9 mouse cellular contexts compared by ENCODE assay signal in the genomic region with DNA sequence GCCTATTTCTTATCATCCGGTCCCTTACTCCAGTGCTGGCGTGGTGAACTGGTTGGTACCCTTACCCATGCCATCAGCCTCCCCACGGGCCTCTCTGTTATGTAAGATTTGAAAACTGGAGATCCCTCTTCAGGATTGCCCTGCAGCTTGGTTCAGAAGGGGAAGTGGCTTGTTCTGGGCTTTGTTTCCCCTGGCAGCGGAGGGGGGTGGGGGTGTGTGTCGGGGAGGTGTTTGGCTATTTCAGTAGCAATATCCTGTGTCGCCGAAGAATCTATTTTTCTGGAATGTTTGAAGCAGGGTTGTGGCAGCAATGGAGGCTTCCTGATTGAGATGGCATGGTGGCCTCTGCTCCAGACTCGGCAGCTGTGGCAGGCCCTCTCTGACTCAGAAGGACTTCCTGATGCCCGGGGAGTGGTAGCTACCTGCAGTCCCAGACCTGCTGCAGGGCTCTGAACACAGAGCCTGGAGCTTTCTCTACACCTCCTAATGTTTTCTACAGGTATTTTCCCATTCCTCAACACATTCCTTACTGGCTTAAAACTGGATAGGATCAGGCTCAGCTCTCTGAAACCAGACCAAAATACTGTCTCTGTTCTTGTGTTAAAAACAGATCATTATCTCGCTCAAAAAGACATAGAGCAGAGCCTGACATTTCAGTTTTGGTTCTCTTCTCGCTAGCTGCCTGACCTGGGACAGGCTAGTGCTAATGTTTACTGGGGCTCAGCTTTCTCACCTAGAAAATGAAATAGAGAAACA.
DNase-seq lines count a peak whose midpoint lies in the region; ATAC-seq and TF ChIP-seq lines count a peak whose summit lies in the region.
"Had no signal": no experiment of that assay in that cellular context is flagged by ENCODE, and none has a peak within 500 bp of the region (broad histone marks: within the 10 kb centered on the region; RNA-seq: fewer than 3 reads in every experiment).

No protein-coding gene starts in this region.

- H3K4me1 ChIP-seq in heart, adult 2 months (ENCODE audit: control insufficient read depth, insufficient read depth, low read length), result peaks cover 27% of the 10 kb centered on the region
- H3K4me1 ChIP-seq in intestine, embryonic 16.5 days (ENCODE audit: control insufficient read depth, insufficient read depth, low read length), result peaks cover 43% of the 10 kb centered on the region
- peaks cover 28% of the 10 kb centered on the region for H3K4me1 ChIP-seq in stomach, embryonic 14.5 days (ENCODE audit: control insufficient read depth, insufficient read depth, low read length)

- 19% methylated on average over 11 of the region's 11 CpGs for WGBS in heart, adult 2 months
- WGBS in intestine, embryonic 16.5 days, result 39% methylated on average over 11 of the region's 11 CpGs
- WGBS in macrophage (ENCODE audit: missing documents), result 3% methylated on average over 11 of the region's 11 CpGs
- WGBS in stomach, embryonic 14.5 days, result 47% methylated on average over 11 of the region's 11 CpGs

- no peaks in the 10 kb centered on the region for H3K79me2 ChIP-seq in heart, adult 2 months (replicated peaks; ENCODE audit: control insufficient read depth, insufficient read depth, low read length)
- no peaks in the 10 kb centered on the region for H3K79me2 ChIP-seq in macrophage (ENCODE audit: inconsistent target)

- no peak overlapping the region for H3K4me3 ChIP-seq in heart, adult 2 months
- H3K4me3 ChIP-seq in intestine, embryonic 16.5 days (ENCODE audit: low read length), result no peak overlapping the region
- peak overlapping the region; percentile 8; the same call in 1 of the 2 replicates for H3K4me3 ChIP-seq in macrophage (ENCODE audit: inconsistent target)
- H3K4me3 ChIP-seq in stomach, embryonic 14.5 days (ENCODE audit: low read depth, low read length), result no peak overlapping the region

- TF ChIP-seq EP300 in heart, adult 2 months (IDR thresholded peaks at IDR 0.05; ENCODE audit: insufficient read depth, low read depth, low read length), result 0 out of 2 replicates have a peak, but pooled peaks have one; percentile 25

- no peak for TF ChIP-seq CTCF in heart, adult 2 months (IDR thresholded peaks at IDR 0.05)

- no peak for TF ChIP-seq POLR2A in heart, adult 2 months (IDR thresholded peaks at IDR 0.05; ENCODE audit: insufficient read depth, low read depth, low read length)

- DNase-seq in heart, adult 2 months, result peak in 1 of 2 experiments; percentile 67
- no peak for DNase-seq in heart, adult 9 months (ENCODE audit: low spot score in 2 of 2)
- DNase-seq in embryo, embryonic 9.5 days (ENCODE audit: extremely low spot score), result no peak
- no peak for DNase-seq in adrenal gland, adult 18-20 months (ENCODE audit: low spot score in 2 of 2)

- peak; percentile 61 for ATAC-seq in erythroblast, adult 5-6 weeks (replicated peaks; ENCODE audit: low FRiP score, poor library complexity, severe bottlenecking)
- ATAC-seq in intestine, embryonic 16.5 days, result peak; percentile 42; the same call in 1 of the 2 replicates
- ATAC-seq in stomach, embryonic 14.5 days (ENCODE audit: insufficient number of reproducible peaks, insufficient read depth, low FRiP score, low read depth), result no peak

- no peaks in the 10 kb centered on the region for H3K9me3 ChIP-seq in intestine, embryonic 16.5 days (ENCODE audit: control insufficient read depth, low read length)
- no peaks in the 10 kb centered on the region for H3K9me3 ChIP-seq in stomach, embryonic 14.5 days (ENCODE audit: control insufficient read depth, low read depth, low read length)

- peaks cover 11% of the 10 kb centered on the region for H3K36me3 ChIP-seq in heart, adult 2 months (ENCODE audit: control insufficient read depth, insufficient read depth, low read length)
- H3K36me3 ChIP-seq in intestine, embryonic 16.5 days (ENCODE audit: control insufficient read depth, insufficient read depth, low read length), result no peaks in the 10 kb centered on the region
- H3K36me3 ChIP-seq in macrophage (ENCODE audit: inconsistent target), result no peaks in the 10 kb centered on the region
- no peaks in the 10 kb centered on the region for H3K36me3 ChIP-seq in stomach, embryonic 14.5 days (ENCODE audit: control insufficient read depth, insufficient read depth, low read length)

- intact Hi-C loops in heart, adult 2 months (cut with DNase I), result loop anchor here (2.0 kb wide), 1 partner anchor 15 kb away; no protein-coding TSS in a partner anchor

- H3K27ac ChIP-seq in heart, adult 2 months, result peak overlapping the region; percentile 74
- H3K27ac ChIP-seq in intestine, embryonic 16.5 days (ENCODE audit: low read length), result peak overlapping the region; percentile 73
- H3K27ac ChIP-seq in macrophage, result peak overlapping the region; percentile 19; the same call in 1 of the 2 replicates
- H3K27ac ChIP-seq in stomach, embryonic 14.5 days (ENCODE audit: low read length), result peak overlapping the region; percentile 83

- no peaks in the 10 kb centered on the region for H3K27me3 ChIP-seq in heart, adult 2 months (ENCODE audit: control insufficient read depth, insufficient read depth, low read length)
- H3K27me3 ChIP-seq in intestine, embryonic 16.5 days (replicated peaks; ENCODE audit: control insufficient read depth, insufficient read depth, low read length), result no peaks in the 10 kb centered on the region
- H3K27me3 ChIP-seq in stomach, embryonic 14.5 days (ENCODE audit: control insufficient read depth, insufficient read depth, low read length), result no peaks in the 10 kb centered on the region
- H3K27me3 ChIP-seq: Patski had no signal

- H3K4me2 ChIP-seq in intestine, embryonic 16.5 days (ENCODE audit: low read depth, low read length), result no peak overlapping the region
- H3K4me2 ChIP-seq in stomach, embryonic 14.5 days (replicated peaks; ENCODE audit: low read depth, low read length), result 0 out of 2 replicates have a peak overlapping the region, but pooled peaks have one; percentile 5

- peak overlapping the region; percentile 16; the same call in 1 of the 2 replicates for H3K9ac ChIP-seq in heart, adult 2 months (ENCODE audit: low read depth, low read length)
- peak overlapping the region; percentile 44; the same call in 1 of the 2 replicates for H3K9ac ChIP-seq in intestine, embryonic 16.5 days (ENCODE audit: low read depth, low read length)
- H3K9ac ChIP-seq in stomach, embryonic 14.5 days (replicated peaks; ENCODE audit: low read depth, low read length), result no peak overlapping the region

Comparison
In these comparisons a context has a peak if more than half of its experiments do, and no peak if none do; other contexts are left out.
1. H3K27ac ChIP-seq: peak in every context shown above with its lines; median percentile 83 in stomach, embryonic 14.5 days; 74 in heart, adult 2 months; 73 in intestine, embryonic 16.5 days; 19 in macrophage.